Mouse (Mus musculus) megakaryocyte, embryonic 14.5 days (primary cell): ENCODE measurements around the gene Dph2.

Experiments
- FLI1 ChIP-seq: IDR thresholded peaks from 2 replicates; pipeline ENCODE4 v1.6.1; 2012; ENCODE audit warnings: low read length, inconsistent platforms, mixed read lengths
- GATA1 ChIP-seq: IDR thresholded peaks from 3 replicates; pipeline ENCODE4 v1.6.1; 2012; ENCODE audit warnings: mixed read lengths, low read length, inconsistent platforms, borderline replicate concordance

DNA sequence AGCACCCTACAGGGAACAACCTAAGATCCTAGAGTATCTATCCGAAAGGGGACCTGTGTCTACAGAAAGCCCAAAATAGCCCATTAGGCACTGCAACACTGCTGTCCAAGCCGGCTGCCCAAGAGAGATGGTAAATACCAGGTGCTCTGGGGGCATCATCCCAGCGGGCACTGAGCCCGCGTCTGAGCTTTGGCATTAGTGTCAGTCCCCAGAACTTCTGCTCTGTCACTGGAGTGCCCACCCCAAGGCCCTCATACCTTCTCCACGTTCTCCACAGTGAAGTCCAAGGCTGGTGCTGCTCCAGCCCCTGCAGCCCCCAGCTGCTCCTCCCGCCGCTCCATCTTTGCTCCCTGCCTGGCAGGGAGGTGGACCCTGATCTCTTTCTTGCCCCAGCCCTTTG lies 22.2 kb upstream of the Dph2 start:
- TF ChIP-seq GATA1 (no peak), FLI1 (no peak)
